Mouse (Mus musculus) embryonic stem cell, embryonic (primary cell): ENCODE data around the gene Tas1r3.

Source experiments
- CTCF ChIA-PET, 4 experiments: fragments of 300-600 bp in 2 of 4; fragments of 350-600 bp in 2 of 4; sonication (Branson Sonifier 250); formaldehyde crosslinking; loops; one replicate each; lab custom pipeline; 2022; ENCODE audit warnings: inconsistent platforms in 2 of 4; lab: Charles Lee
- POLR2A ChIA-PET, 4 experiments: fragments of 300-600 bp in 2 of 4; fragments of 350-600 bp in 2 of 4; sonication (Branson Sonifier 250); formaldehyde crosslinking; loops; one replicate each; lab custom pipeline; 2022; ENCODE audit warnings: antibody characterized with exemption in 4 of 4, inconsistent platforms in 1 of 4; lab: Charles Lee

The Tas1r3 gene

GRCm38 (mm10) chr4:155863001-155863400 lies at the start of gene Tas1r3:
Gene Tas1r3, minus strand, starts transcription at chr4:155863362.
- ChIA-PET CTCF (interaction anchor here in 1 of 4 experiments (0.8 kb wide), 1 partner anchor 92 kb away, joined by 3 read pairs; no protein-coding TSS in a partner anchor), POLR2A (interaction anchor here in 1 of 4 experiments (1.2 to 3.6 kb wide), 2 partner anchors 23 kb away, joined by 6 to 14 read pairs; partner anchors contain the start of gene Mxra8)

- ChIA-PET CTCF (no interaction called here), POLR2A (interaction anchor here in 1 of 4 experiments (4.4 kb wide), 1 partner anchor 14 kb away, joined by 31 read pairs; no protein-coding TSS in a partner anchor)
Observed at GRCm38 (mm10) chr4:155908751-155909150, 45.6 kb upstream of the Tas1r3 start.

GRCm38 (mm10) chr4:155908281-155908680 lies 45.1 kb upstream of the Tas1r3 start:
- ChIA-PET POLR2A (interaction anchor here in 2 of 4 experiments (1.5 to 4.4 kb wide), 3 partner anchors 13 to 16 kb away, joined by 4 to 31 read pairs (median 6); partner anchors contain the start of genes Acap3 (in 2 of the 2) and Pusl1 (in 2 of the 2)), CTCF (interaction anchor here in 1 of 4 experiments (0.9 kb wide), 1 partner anchor 51 kb away, joined by 3 read pairs; no protein-coding TSS in a partner anchor)

- ChIA-PET CTCF (interaction anchor here in 2 of 4 experiments (0.6 to 1.1 kb wide), 2 partner anchors 9 to 37 kb away, joined by 3 to 4 read pairs; partner anchors contain the start of gene Ube2j2 (in 1 of the 2)), POLR2A (interaction anchor here in 3 of 4 experiments (0.6 to 4.4 kb wide), 8 partner anchors 12 to 329 kb away, joined by 3 to 31 read pairs (median 4); partner anchors contain the start of genes Acap3 (in 2 of the 3), Pusl1 (in 2 of the 3) and Noc2l (in 1 of the 3))
Observed at GRCm38 (mm10) chr4:155907003-155907402, 43.8 kb upstream of the Tas1r3 start.

GRCm38 (mm10) chr4:155906125-155906524 lies 43.0 kb upstream of the Tas1r3 start:
- CTCF ChIA-PET, result no interaction called here
- POLR2A ChIA-PET, result interaction anchor here in 2 of 4 experiments (0.7 to 4.4 kb wide), 5 partner anchors 11 to 330 kb away, joined by 3 to 31 read pairs (median 4); partner anchors contain the start of genes Acap3 (in 1 of the 2), Mxra8 (in 1 of the 2), Noc2l (in 1 of the 2) and Pusl1 (in 1 of the 2)

- POLR2A ChIA-PET, result interaction anchor here in 2 of 4 experiments (0.7 to 4.4 kb wide), 4 partner anchors 10 to 330 kb away, joined by 3 to 31 read pairs (median 4); partner anchors contain the start of genes Mxra8 (in 1 of the 2) and Noc2l (in 1 of the 2)
- CTCF ChIA-PET, result interaction anchor here in 3 of 4 experiments (0.6 to 1.6 kb wide), 4 partner anchors 53 to 75 kb away, joined by 3 to 12 read pairs (median 4); no protein-coding TSS in a partner anchor
Observed at GRCm38 (mm10) chr4:155905634-155906033, 42.5 kb upstream of the Tas1r3 start.

GRCm38 (mm10) chr4:155904318-155905102 lies 41.3 kb upstream of the Tas1r3 start:
- CTCF ChIA-PET, result interaction anchor here (0.5 to 1.6 kb wide), 24 partner anchors 9 to 689 kb away, joined by 3 to 12 read pairs (median 4); partner anchors contain the start of genes Acap3 (in 1 of the 4), Mrpl20 (in 1 of the 4), Mxra8 (in 1 of the 4) and Pusl1 (in 1 of the 4)
- POLR2A ChIA-PET, result interaction anchor here in 3 of 4 experiments (0.6 to 4.4 kb wide), 9 partner anchors 9 to 205 kb away, joined by 3 to 31 read pairs (median 5); partner anchors contain the start of genes 9430015G10Rik (in 1 of the 3) and Ube2j2 (in 1 of the 3)

GRCm38 (mm10) chr4:155903246-155903645 lies 40.1 kb upstream of the Tas1r3 start:
- ChIA-PET CTCF (no interaction called here), POLR2A (interaction anchor here in 2 of 4 experiments (0.6 to 1.7 kb wide), 4 partner anchors 8 to 327 kb away, joined by 3 to 9 read pairs (median 6); partner anchors contain the start of genes Acap3 (in 1 of the 2), Pusl1 (in 1 of the 2) and Ube2j2 (in 1 of the 2))

GRCm38 (mm10) chr4:155901205-155901604 lies 38.0 kb upstream of the Tas1r3 start:
- ChIA-PET CTCF (interaction anchor here in 3 of 4 experiments (0.6 to 1.3 kb wide), 3 partner anchors 58 to 131 kb away, joined by 3 to 4 read pairs (median 4); no protein-coding TSS in a partner anchor), POLR2A (interaction anchor here in 2 of 4 experiments (0.8 to 1.0 kb wide), 2 partner anchors 9 to 44 kb away, joined by 4 read pairs; partner anchors contain the start of genes Acap3 (in 1 of the 2) and Pusl1 (in 1 of the 2))

- CTCF ChIA-PET, result interaction anchor here in 1 of 4 experiments (0.6 to 0.8 kb wide), 3 partner anchors 60 to 202 kb away, joined by 3 to 4 read pairs (median 4); no protein-coding TSS in a partner anchor
Observed at GRCm38 (mm10) chr4:155899355-155899754, 36.2 kb upstream of the Tas1r3 start.

GRCm38 (mm10) chr4:155898318-155898717 lies 35.2 kb upstream of the Tas1r3 start:
- POLR2A ChIA-PET, result interaction anchor here in 1 of 4 experiments (0.8 to 1.2 kb wide), 2 partner anchors 12 to 29 kb away, joined by 3 to 4 read pairs; partner anchors contain the start of genes Cptp and Ints11
- CTCF ChIA-PET, result interaction anchor here in 3 of 4 experiments (0.5 to 0.8 kb wide), 3 partner anchors 9 to 1100 kb away, joined by 3 to 6 read pairs (median 3); no protein-coding TSS in a partner anchor

More at GRCm38 (mm10) chr4:155899355-155899754, 36.2 kb upstream of the Tas1r3 start:
- POLR2A ChIA-PET, result no interaction called here

- POLR2A ChIA-PET, result interaction anchor here in 2 of 4 experiments (0.5 to 4.2 kb wide), 8 partner anchors 10 to 84 kb away, joined by 3 to 31 read pairs (median 5); partner anchors contain the start of genes Ccnl2 (in 1 of the 2), Cptp (in 1 of the 2), Ints11 (in 1 of the 2) and Mxra8 (in 1 of the 2)
- CTCF ChIA-PET, result interaction anchor here in 1 of 4 experiments (1.7 kb wide), 1 partner anchor 8 kb away, joined by 5 read pairs; no protein-coding TSS in a partner anchor
Observed at GRCm38 (mm10) chr4:155896461-155896860, 33.3 kb upstream of the Tas1r3 start.

GRCm38 (mm10) chr4:155895826-155896225 lies 32.7 kb upstream of the Tas1r3 start:
- ChIA-PET CTCF (interaction anchor here in 2 of 4 experiments (0.5 to 1.7 kb wide), 4 partner anchors 8 to 17 kb away, joined by 3 to 5 read pairs (median 3); no protein-coding TSS in a partner anchor), POLR2A (interaction anchor here in 2 of 4 experiments (0.6 to 4.2 kb wide), 22 partner anchors 8 to 164 kb away, joined by 3 to 31 read pairs (median 4); partner anchors contain the start of genes Cptp (in 2 of the 2), Ints11 (in 2 of the 2), Ube2j2 (in 2 of the 2) and Ccnl2 (in 1 of the 2))

- CTCF ChIA-PET, result interaction anchor here in 2 of 4 experiments (0.5 to 1.7 kb wide), 4 partner anchors 9 to 61 kb away, joined by 3 to 5 read pairs (median 4); no protein-coding TSS in a partner anchor
- POLR2A ChIA-PET, result interaction anchor here in 2 of 4 experiments (0.6 to 4.2 kb wide), 30 partner anchors 8 to 301 kb away, joined by 3 to 31 read pairs (median 4); partner anchors contain the start of genes Cptp (in 2 of the 2), Ints11 (in 2 of the 2), Ube2j2 (in 2 of the 2) and Mxra8 (in 1 of the 2)
Observed at GRCm38 (mm10) chr4:155895216-155895615, 32.1 kb upstream of the Tas1r3 start.

- POLR2A ChIA-PET, result interaction anchor here in 2 of 4 experiments (0.6 to 4.2 kb wide), 30 partner anchors 8 to 469 kb away, joined by 3 to 31 read pairs (median 4); partner anchors contain the start of genes 9430015G10Rik (in 2 of the 2), Cptp (in 2 of the 2), Ints11 (in 2 of the 2) and Ube2j2 (in 2 of the 2)
- CTCF ChIA-PET, result interaction anchor here in 3 of 4 experiments (0.7 to 2.8 kb wide), 5 partner anchors 8 to 65 kb away, joined by 3 to 7 read pairs (median 4); no protein-coding TSS in a partner anchor
Observed at GRCm38 (mm10) chr4:155894311-155894881, 31.2 kb upstream of the Tas1r3 start.

- ChIA-PET CTCF (interaction anchor here in 1 of 4 experiments (1.9 to 2.8 kb wide), 2 partner anchors 59 to 66 kb away, joined by 4 to 7 read pairs; no protein-coding TSS in a partner anchor), POLR2A (interaction anchor here in 2 of 4 experiments (0.7 to 4.2 kb wide), 6 partner anchors 13 to 138 kb away, joined by 4 to 31 read pairs (median 7); partner anchors contain the start of genes Cptp (in 2 of the 2), Ints11 (in 2 of the 2) and Ube2j2 (in 1 of the 2))
Observed at GRCm38 (mm10) chr4:155893212-155893690, 30.1 kb upstream of the Tas1r3 start.
